Mouse (Mus musculus) urinary bladder, adult 18-20 months (tissue): ENCODE data around the gene Drd3.
A peak's percentile ranks its signal among the peaks of the same experiment; 100 is the strongest.

ENCODE experiments used
- DNase-seq, 2 experiments: peaks; one replicate each; pipeline ENCODE4 v3.0.0; 2022; ENCODE audit warnings: low spot score in 2 of 2, mixed read lengths in 2 of 2

The Drd3 gene

DNA sequence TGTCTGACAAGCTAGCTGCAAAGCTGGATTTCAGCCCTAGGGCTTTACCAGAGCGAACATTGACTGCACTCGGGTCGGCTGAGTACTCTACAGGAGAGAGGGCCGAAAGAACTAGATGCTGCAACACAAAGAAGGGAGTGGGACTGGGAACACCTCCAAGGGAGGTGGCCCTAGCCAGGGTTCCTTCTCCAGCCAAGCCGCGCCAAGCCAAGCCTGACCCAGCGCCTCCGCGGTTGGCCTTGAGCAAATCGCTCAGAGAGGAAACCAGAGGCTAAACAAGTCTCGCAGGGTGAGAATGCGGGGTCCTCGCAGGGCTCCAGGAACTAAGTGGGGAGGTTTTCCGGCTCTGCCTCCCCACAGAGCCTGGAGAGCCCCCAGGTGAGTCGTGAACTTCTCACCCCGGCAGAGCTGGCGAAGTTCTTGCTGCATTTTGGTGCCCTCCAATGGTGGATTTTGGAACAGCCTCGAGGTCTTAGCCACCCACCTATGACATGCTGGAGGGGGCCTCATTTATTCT is 48.0 kb downstream of the Drd3 start:
- DNase-seq: peak; percentile 61 to 73

DNA sequence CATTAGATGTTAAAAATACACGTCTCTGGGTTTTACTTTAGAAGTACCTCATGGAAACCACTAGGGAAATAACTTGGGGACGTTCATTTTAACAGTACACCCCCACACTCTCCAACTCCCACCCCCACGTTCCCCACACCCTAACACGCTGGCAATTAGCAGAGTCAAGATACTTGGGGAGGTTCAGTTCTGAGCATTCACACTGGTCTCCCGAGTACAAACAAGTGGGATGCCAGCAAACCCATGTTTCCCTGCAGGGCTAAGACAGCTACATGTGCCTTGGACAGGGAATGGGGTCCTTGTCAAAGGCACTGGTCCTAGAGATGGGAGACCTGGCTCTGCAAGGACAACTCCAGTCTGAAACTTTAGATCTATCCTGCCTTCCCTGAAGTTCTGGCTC is 48.6 kb downstream of the Drd3 start:
- no peak for DNase-seq

- no peak for DNase-seq
Measured at GRCm38 (mm10) chr16:43804364-43804763, 50.5 kb downstream of the Drd3 start.

DNA sequence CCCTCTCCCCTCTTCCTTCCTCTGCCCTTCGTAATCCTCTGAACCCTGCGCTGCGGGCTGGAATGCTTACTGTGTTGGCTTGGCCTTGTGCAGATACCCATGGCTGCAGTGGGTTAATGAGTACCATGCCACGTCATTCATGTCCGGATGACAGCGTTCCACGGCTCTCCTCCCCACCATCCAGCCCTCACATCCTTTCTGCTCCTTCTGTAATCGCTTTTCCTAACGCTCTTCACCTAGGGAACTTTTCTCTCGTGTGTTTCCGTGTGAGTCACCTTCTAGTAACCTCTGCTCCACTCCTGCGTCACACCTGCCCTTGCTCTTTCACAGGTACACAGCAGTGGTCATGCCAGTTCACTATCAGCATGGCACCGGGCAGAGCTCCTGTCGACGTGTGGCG is 53.2 kb downstream of the Drd3 start:
- no peak for DNase-seq

DNA sequence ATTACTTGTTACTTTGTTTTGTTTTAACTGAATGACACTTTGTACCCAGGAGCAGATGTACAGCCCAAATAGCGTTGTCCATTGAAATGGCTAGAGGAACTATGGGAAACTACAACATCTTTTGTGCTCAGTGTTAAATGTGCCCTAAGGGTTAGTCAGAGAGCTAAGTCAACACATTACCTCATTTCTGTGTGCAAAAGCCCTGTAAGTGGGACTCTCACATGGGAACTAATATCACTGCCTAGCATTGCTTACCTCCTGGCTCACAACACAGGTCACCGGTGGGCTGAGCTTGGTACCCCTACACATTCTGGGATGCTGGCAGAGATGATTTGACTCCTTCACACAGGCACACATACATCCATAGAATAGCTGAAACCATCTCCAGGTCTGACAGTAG is 55.6 kb downstream of the Drd3 start:
- no peak for DNase-seq

DNA sequence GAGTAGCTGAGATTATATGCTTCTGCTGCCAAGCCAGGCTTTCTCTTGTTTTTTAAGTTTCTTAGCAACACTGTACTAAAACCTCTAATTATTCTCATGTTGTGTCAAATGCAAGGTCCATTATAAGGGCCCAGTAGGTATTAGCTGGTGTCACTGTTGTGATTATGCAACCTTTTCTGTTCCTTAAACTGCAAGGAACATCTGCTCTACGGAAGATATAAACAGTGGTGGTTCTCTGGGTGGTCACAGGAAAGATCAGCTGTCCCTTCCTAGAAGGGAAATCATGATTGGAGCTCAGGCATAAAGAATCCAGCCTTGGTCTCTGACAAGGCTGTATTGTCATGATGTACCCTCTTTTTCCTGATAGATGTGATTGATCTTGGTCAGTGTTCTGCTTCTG is 57.6 kb downstream of the Drd3 start:
- DNase-seq: no peak

GRCm38 (mm10) chr16:43814644-43815043 is 60.8 kb downstream of the Drd3 start:
- DNase-seq: no peak

DNA sequence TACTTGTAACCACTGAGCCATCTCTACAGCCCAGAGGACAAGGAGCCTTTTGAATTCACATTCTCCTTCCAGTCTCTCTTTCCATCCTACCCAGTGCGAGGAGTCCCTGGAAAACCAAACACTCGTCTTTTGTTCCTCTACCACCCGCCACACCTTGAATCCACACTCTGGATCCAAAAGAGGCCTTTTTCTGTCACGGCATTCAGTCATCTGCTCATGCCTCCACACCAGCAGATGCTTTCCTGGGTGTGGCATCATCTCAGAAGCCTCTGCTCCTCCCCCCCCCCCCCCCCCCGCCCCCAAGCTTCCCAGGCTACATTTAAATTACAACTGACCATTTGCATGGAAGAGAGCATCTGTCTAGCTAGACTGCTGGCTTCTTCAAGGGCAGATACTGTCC is 62.5 kb downstream of the Drd3 start:
- no peak for DNase-seq

GRCm38 (mm10) chr16:43818404-43818803 is 64.6 kb downstream of the Drd3 start:
- DNase-seq: no peak

DNA sequence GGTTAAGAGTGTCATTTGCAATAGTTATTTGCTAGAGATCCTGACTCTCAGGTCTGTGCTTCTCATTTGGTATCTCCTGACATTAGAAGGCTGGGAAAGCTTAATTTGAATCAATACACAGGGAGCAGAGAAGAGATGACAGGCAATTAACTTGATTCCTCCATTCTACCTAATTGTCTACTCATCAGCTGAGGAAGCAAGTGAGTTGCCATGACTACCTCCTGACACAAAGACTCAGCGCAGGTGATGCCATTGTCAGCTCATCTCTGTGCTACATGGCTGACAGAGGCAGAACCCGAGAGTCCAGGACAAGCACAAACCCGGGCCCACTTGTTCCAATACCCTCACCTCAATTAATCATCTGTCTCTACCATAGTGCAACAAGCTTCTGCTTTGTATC is 73.7 kb downstream of the Drd3 start:
- no peak for DNase-seq

- no peak for DNase-seq
Measured at GRCm38 (mm10) chr16:43831957-43832356, 78.1 kb downstream of the Drd3 start.

GRCm38 (mm10) chr16:43841236-43841635 is 87.4 kb downstream of the Drd3 start:
- DNase-seq: no peak

- no peak for DNase-seq
Measured at GRCm38 (mm10) chr16:43849839-43850238, 96.0 kb downstream of the Drd3 start.

DNA sequence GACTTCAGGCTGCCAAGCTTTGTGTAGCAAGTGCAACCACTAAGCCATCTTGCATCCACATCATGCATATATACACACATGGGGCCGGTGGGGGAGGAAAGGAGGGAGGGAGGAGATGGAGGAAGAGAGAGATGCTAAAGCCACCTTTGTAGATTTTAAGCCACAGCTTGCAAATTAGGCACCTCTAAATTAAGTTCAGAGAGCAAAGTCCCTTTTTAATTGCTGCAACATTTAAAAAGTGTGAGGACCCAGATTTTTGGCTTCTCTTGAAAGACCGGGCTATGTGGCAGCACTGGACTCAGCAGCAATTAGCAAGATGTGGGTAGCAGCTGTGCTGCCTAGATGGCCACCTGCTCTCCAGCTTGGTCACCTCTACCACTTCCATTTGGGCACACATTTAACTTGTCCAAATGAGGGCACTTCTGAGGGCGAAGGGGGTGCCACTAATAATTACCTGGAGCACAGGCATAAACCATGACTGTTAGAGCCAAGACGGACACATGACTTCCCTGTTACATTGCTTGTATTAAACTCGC is 105.2 kb downstream of the Drd3 start:
- no peak for DNase-seq

GRCm38 (mm10) chr16:43860624-43861023 is 106.8 kb downstream of the Drd3 start:
- no peak for DNase-seq

DNA sequence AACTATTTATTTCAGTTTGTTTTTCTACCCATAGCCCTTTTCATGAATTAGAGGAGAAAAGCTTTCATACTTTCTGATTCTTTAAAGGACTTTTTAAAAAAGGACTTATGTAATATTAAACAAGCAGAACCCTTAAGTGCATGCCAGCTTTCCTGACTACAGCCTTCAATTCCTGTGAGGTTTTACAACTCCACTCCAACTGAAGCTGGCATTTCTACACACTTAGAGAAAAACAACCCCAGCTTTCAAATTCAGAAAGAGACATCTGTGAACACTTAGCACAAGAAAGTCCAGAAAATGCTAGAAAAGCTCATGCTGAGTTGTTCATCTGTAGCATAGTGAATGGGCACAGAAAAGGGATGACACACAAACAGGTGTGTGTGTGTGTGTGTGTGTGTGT is 116.0 kb downstream of the Drd3 start:
- DNase-seq: no peak

DNA sequence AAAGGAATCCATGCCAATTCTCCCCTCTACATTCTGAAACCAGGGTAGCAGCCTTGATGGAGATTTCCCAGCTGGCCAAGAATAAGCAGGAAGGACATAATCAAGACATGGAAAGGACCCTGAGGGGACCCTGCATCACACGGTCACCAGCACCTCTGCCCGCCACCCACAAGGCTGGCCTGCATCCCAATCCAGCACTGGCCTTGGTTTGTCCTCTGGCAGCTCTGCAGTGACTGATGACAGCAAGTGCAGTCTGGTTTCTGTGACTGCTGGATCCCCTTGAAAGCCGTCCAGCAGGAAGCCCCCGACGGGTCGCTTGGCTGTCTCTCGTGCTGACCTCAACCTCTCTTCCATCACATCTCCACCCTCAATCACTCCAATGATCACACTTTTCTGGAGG is 117.6 kb downstream of the Drd3 start:
- no peak for DNase-seq
